Mouse (Mus musculus) embryonic facial prominence, embryonic 12.5 days (tissue): ENCODE data around the gene Ptpdc1. TPM values are rescaled to one million over a fixed set of nuclear protein-coding genes. Genes with fewer than 3 reads are reported as not detected.
A peak's percentile ranks its signal among the peaks of the same experiment; 100 is the strongest.

Experiments
- ATAC-seq: fragments of 200-750 bp; cut with Nextera tagmentation; 2 replicates; pipeline ENCODE4 v1.8.0; 2017; ENCODE audit not compliant: insufficient number of reproducible peaks, insufficient read depth, low FRiP score, low TSS enrichment
- H3K27ac ChIP-seq: fragments of 300-500 bp; sonication (generic); 2 replicates; pipeline ENCODE4 v1.5.1; 2016; ENCODE audit warnings: mild to moderate bottlenecking
- H3K27me3 ChIP-seq: fragments of 300-500 bp; sonication (generic); 2 replicates; pipeline ENCODE4 v1.6.1; 2016; ENCODE audit warnings: mild to moderate bottlenecking, moderate library complexity
- H3K36me3 ChIP-seq: fragments of 300-500 bp; sonication (generic); 2 replicates; pipeline ENCODE4 v1.6.1; 2016; ENCODE audit warnings: mild to moderate bottlenecking
- H3K4me1 ChIP-seq: fragments of 300-500 bp; sonication (generic); 2 replicates; pipeline ENCODE4 v1.6.1; 2016
- H3K4me2 ChIP-seq: fragments of 300-500 bp; sonication (generic); replicated peaks from 2 replicates; pipeline ENCODE4 v1.6.1; 2016; ENCODE audit warnings: mild to moderate bottlenecking, moderate library complexity
- H3K4me3 ChIP-seq: fragments of 300-500 bp; sonication (generic); 2 replicates; pipeline ENCODE4 v1.5.1; 2016; ENCODE audit warnings: mild to moderate bottlenecking
- H3K9ac ChIP-seq: fragments of 300-500 bp; sonication (generic); 2 replicates; pipeline ENCODE4 v1.6.1; 2016; ENCODE audit warnings: mild to moderate bottlenecking, moderate library complexity
- H3K9me3 ChIP-seq: fragments of 300-500 bp; sonication (generic); 2 replicates; pipeline ENCODE4 v1.6.1; 2016; ENCODE audit warnings: mild to moderate bottlenecking, moderate library complexity
- WGBS: fragments of 180-500 bp; shearing (Covaris S2); methylation state at CpG from one replicate; pipeline ENCODE4 v1.1.7; 2016; 5-methylcytosine and 5-hydroxymethylcytosine counted together
- polyA plus RNA-seq: library from polyadenylated mRNA; unstranded; fragments of >200 nt; fragmentation: Nextera tagmentation; extraction: Ambion mirVana; gene quantifications from 2 replicates; pipeline ENCODE4 v1.2.1, GENCODE M21; 2016

Ptpdc1 gene
- polyA plus RNA-seq, 1 experiment from 2014 or later = 25.3 TPM

GRCm38 (mm10) chr13:48564881-48565600, 60.4 kb downstream of the Ptpdc1 start:
- no peak for ATAC-seq
- Histone ChIP-seq H3K27ac (peak overlapping the region; percentile 92; the same call in 1 of the 2 replicates), H3K4me1 (peaks cover 7% of the 10 kb centered on the region; the same call in 1 of the 2 replicates), H3K4me2 (no peak overlapping the region), H3K9ac (no peak overlapping the region), H3K36me3 (no peaks in the 10 kb centered on the region), H3K4me3 (no peak overlapping the region), H3K9me3 (no peaks in the 10 kb centered on the region), H3K27me3 (no peaks in the 10 kb centered on the region)
- 94% methylated on average over 5 of the region's 5 CpGs for WGBS

GRCm38 (mm10) chr13:48562336-48562735, 63.1 kb downstream of the Ptpdc1 start:
- Histone ChIP-seq H3K4me2 (no peak overlapping the region), H3K27ac (no peak overlapping the region), H3K4me3 (no peak overlapping the region), H3K27me3 (no peaks in the 10 kb centered on the region), H3K9ac (no peak overlapping the region), H3K4me1 (peaks cover 7% of the 10 kb centered on the region; the same call in 1 of the 2 replicates), H3K36me3 (no peaks in the 10 kb centered on the region), H3K9me3 (no peaks in the 10 kb centered on the region)
- no peak for ATAC-seq
- 86% methylated on average over 5 of the region's 5 CpGs for WGBS

GRCm38 (mm10) chr13:48561481-48561880, 64.0 kb downstream of the Ptpdc1 start:
- Histone ChIP-seq H3K36me3 (no peaks in the 10 kb centered on the region), H3K27ac (no peak overlapping the region), H3K4me2 (no peak overlapping the region), H3K9me3 (no peaks in the 10 kb centered on the region), H3K4me3 (no peak overlapping the region), H3K9ac (no peak overlapping the region), H3K4me1 (peaks cover 7% of the 10 kb centered on the region; the same call in 1 of the 2 replicates), H3K27me3 (no peaks in the 10 kb centered on the region)
- 83% methylated on average over 2 of the region's 2 CpGs for WGBS
- ATAC-seq = no peak

- H3K36me3 ChIP-seq = no peaks in the 10 kb centered on the region
- ATAC-seq = no peak
- no peaks in the 10 kb centered on the region for H3K9me3 ChIP-seq
- no peak overlapping the region for H3K4me3 ChIP-seq
- no peaks in the 10 kb centered on the region for H3K27me3 ChIP-seq
- no peak overlapping the region for H3K27ac ChIP-seq
- no peak overlapping the region for H3K4me2 ChIP-seq
- peaks cover 14% of the 10 kb centered on the region for H3K4me1 ChIP-seq
- H3K9ac ChIP-seq = no peak overlapping the region
- 77% methylated on average over 1 of the region's 1 CpGs for WGBS
Measured at GRCm38 (mm10) chr13:48555976-48556375, 69.5 kb downstream of the Ptpdc1 start.

GRCm38 (mm10) chr13:48554552-48554951, 70.9 kb downstream of the Ptpdc1 start:
- no peak for ATAC-seq
- Histone ChIP-seq H3K9me3 (no peaks in the 10 kb centered on the region), H3K9ac (no peak overlapping the region), H3K4me3 (no peak overlapping the region), H3K4me2 (no peak overlapping the region), H3K4me1 (peaks cover 14% of the 10 kb centered on the region), H3K27me3 (no peaks in the 10 kb centered on the region), H3K36me3 (no peaks in the 10 kb centered on the region), H3K27ac (no peak overlapping the region)
- 88% methylated on average over 1 of the region's 1 CpGs for WGBS

- no peak for ATAC-seq
- H3K4me1 ChIP-seq = peaks cover 14% of the 10 kb centered on the region
- 78% methylated on average over 5 of the region's 5 CpGs for WGBS
- H3K4me2 ChIP-seq = no peak overlapping the region
- H3K36me3 ChIP-seq = no peaks in the 10 kb centered on the region
- H3K9me3 ChIP-seq = no peaks in the 10 kb centered on the region
- no peaks in the 10 kb centered on the region for H3K27me3 ChIP-seq
- no peak overlapping the region for H3K9ac ChIP-seq
- no peak overlapping the region for H3K4me3 ChIP-seq
- H3K27ac ChIP-seq = no peak overlapping the region
Measured at GRCm38 (mm10) chr13:48553511-48553910, 72.0 kb downstream of the Ptpdc1 start.

- peaks cover 14% of the 10 kb centered on the region for H3K4me1 ChIP-seq
- ATAC-seq = no peak
- H3K4me2 ChIP-seq = no peak overlapping the region
- H3K36me3 ChIP-seq = no peaks in the 10 kb centered on the region
- no peak overlapping the region for H3K4me3 ChIP-seq
- no peaks in the 10 kb centered on the region for H3K27me3 ChIP-seq
- H3K9ac ChIP-seq = no peak overlapping the region
- H3K9me3 ChIP-seq = no peaks in the 10 kb centered on the region
- H3K27ac ChIP-seq = peak overlapping the region; percentile 48
- WGBS = 72% methylated on average over 21 of the region's 21 CpGs
Measured at GRCm38 (mm10) chr13:48552181-48553090, 73.0 kb downstream of the Ptpdc1 start.

- WGBS = 87% methylated on average over 5 of the region's 5 CpGs
- no peak for ATAC-seq
- H3K9ac ChIP-seq = no peak overlapping the region
- H3K36me3 ChIP-seq = no peaks in the 10 kb centered on the region
- peaks cover 26% of the 10 kb centered on the region for H3K4me1 ChIP-seq
- H3K27me3 ChIP-seq = no peaks in the 10 kb centered on the region
- H3K27ac ChIP-seq = no peak overlapping the region
- H3K4me2 ChIP-seq = no peak overlapping the region
- H3K4me3 ChIP-seq = no peak overlapping the region
- H3K9me3 ChIP-seq = no peaks in the 10 kb centered on the region
Measured at GRCm38 (mm10) chr13:48548296-48548695, 77.2 kb downstream of the Ptpdc1 start.

- Histone ChIP-seq H3K9me3 (no peaks in the 10 kb centered on the region), H3K27me3 (no peaks in the 10 kb centered on the region), H3K4me1 (peaks cover 20% of the 10 kb centered on the region), H3K4me2 (no peak overlapping the region), H3K9ac (no peak overlapping the region), H3K4me3 (no peak overlapping the region), H3K36me3 (no peaks in the 10 kb centered on the region), H3K27ac (no peak overlapping the region)
- ATAC-seq = no peak
- 91% methylated on average over 6 of the region's 6 CpGs for WGBS
Measured at GRCm38 (mm10) chr13:48547623-48548022, 77.8 kb downstream of the Ptpdc1 start.

GRCm38 (mm10) chr13:48546330-48546917, 79.0 kb downstream of the Ptpdc1 start:
- ATAC-seq = peak; percentile 98
- Histone ChIP-seq H3K4me1 (peaks cover 18% of the 10 kb centered on the region), H3K27ac (peak overlapping the region; percentile 99), H3K27me3 (no peaks in the 10 kb centered on the region), H3K36me3 (no peaks in the 10 kb centered on the region), H3K9ac (peak overlapping the region; percentile 93), H3K4me2 (peak overlapping the region; percentile 44), H3K4me3 (peak overlapping the region; percentile 92), H3K9me3 (no peaks in the 10 kb centered on the region)
- under 1% methylated on average over 72 of the region's 72 CpGs for WGBS

- Histone ChIP-seq H3K36me3 (no peaks in the 10 kb centered on the region), H3K4me3 (peak overlapping the region; percentile 92), H3K4me1 (peaks cover 23% of the 10 kb centered on the region), H3K27ac (peak overlapping the region; percentile 99), H3K9ac (peak overlapping the region; percentile 93), H3K4me2 (peak overlapping the region; percentile 62), H3K9me3 (no peaks in the 10 kb centered on the region), H3K27me3 (no peaks in the 10 kb centered on the region)
- under 1% methylated on average over 60 of the region's 72 CpGs for WGBS
- ATAC-seq = peak; percentile 81
Measured at GRCm38 (mm10) chr13:48545476-48546281, 79.8 kb downstream of the Ptpdc1 start.
